Mouse (Mus musculus) lung, embryonic 16.5 days (tissue): ENCODE measurements at regions not wholly inside any gene's neighbourhood (a gene's known extent, or its start where the extent isn't known, plus 50 kb on each side); places are given as distances from the start of the nearest gene placed in this dataset.

Experiments used
- ATAC-seq: fragments of 200-750 bp; cut with Nextera tagmentation; 2 replicates; pipeline ENCODE4 v1.8.0; 2017; ENCODE audit warnings: low read depth, mild to moderate bottlenecking, moderate library complexity
- H3K27ac ChIP-seq: fragments of 300-500 bp; sonication (generic); 2 replicates; pipeline ENCODE4 v1.5.1; 2014; ENCODE audit warnings: mild to moderate bottlenecking, control low read depth, low read length
- H3K27me3 ChIP-seq: fragments of 300-500 bp; sonication (generic); 2 replicates; pipeline ENCODE4 v1.6.1; 2014; ENCODE audit warnings: low read depth, low read length, mixed read lengths; ENCODE audit not compliant: control insufficient read depth, insufficient read depth
- H3K36me3 ChIP-seq: fragments of 300-500 bp; sonication (generic); 2 replicates; pipeline ENCODE4 v1.6.1; 2014; ENCODE audit warnings: low read length; ENCODE audit not compliant: control insufficient read depth, insufficient read depth
- H3K4me1 ChIP-seq: fragments of 300-500 bp; sonication (generic); replicated peaks from 2 replicates; pipeline ENCODE4 v1.6.1; 2014; ENCODE audit warnings: low read length, mixed read lengths; ENCODE audit not compliant: control insufficient read depth, insufficient read depth
- H3K4me2 ChIP-seq: fragments of 300-500 bp; sonication (generic); 2 replicates; pipeline ENCODE4 v1.6.1; 2014; ENCODE audit warnings: low read depth, low read length, control low read depth
- H3K4me3 ChIP-seq: fragments of 300-500 bp; sonication (generic); 2 replicates; pipeline ENCODE4 v1.5.1; 2014; ENCODE audit warnings: mild to moderate bottlenecking, low read length, control low read depth
- H3K9ac ChIP-seq: fragments of 300-500 bp; sonication (generic); 2 replicates; pipeline ENCODE4 v1.6.1; 2014; ENCODE audit warnings: low read length, control low read depth
- H3K9me3 ChIP-seq: fragments of 300-500 bp; sonication (generic); 2 replicates; pipeline ENCODE4 v1.6.1; 2016; ENCODE audit warnings: low read length; ENCODE audit not compliant: control insufficient read depth
- WGBS: fragments of 180-500 bp; shearing (Covaris S2); extraction: QIAGEN DNeasy Blood & Tissue Kit; methylation state at CpG from one replicate; pipeline ENCODE4 v1.1.7; 2014; 5-methylcytosine and 5-hydroxymethylcytosine counted together

DNA sequence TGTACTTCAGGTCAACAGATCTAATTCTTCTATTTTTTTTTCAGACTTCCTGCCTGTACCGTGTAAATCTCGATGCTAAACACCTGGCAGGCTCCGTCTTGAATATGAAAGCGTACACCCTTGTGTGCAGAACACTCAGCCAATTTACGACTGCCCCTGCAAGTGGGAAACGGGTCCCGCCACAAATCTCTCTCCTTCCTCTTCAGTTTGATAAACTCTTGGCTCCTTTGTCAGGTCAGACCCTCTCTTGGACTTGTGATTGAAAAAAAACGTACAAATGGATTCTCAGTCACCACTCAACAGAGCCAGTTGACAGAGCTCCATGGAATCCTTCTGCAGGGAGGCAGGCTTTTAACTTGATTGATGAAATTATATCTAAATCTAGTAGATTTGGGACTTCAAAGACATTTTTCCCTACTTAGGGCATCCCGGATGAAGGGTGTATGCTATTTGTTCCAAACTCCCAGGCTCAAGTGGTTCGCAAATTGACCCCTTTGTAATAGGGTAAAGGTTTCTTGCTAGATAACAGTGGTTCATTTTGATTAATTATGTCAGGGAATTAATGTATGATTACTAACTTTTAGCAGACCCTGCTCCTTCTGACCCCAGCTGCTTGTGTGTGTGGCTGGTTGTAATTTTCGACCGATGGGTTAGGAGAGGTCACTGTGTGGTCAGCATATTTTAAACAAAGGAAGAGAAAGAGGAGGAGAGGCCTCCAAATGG is 429.7 kb upstream of the Nr2f2 start:
- no peaks in the 10 kb centered on the region for H3K27me3 ChIP-seq
- H3K36me3 ChIP-seq, result no peaks in the 10 kb centered on the region
- no peak overlapping the region for H3K9ac ChIP-seq
- H3K4me1 ChIP-seq, result peaks cover 8% of the 10 kb centered on the region; the same call in 1 of the 2 replicates
- H3K27ac ChIP-seq, result peak overlapping the region; percentile 41; the same call in 1 of the 2 replicates
- H3K4me3 ChIP-seq, result no peak overlapping the region
- ATAC-seq, result no peak
- H3K4me2 ChIP-seq, result peak overlapping the region; percentile 27; the same call in 1 of the 2 replicates
- 14% methylated on average over 12 of the region's 12 CpGs for WGBS
- no peaks in the 10 kb centered on the region for H3K9me3 ChIP-seq

DNA sequence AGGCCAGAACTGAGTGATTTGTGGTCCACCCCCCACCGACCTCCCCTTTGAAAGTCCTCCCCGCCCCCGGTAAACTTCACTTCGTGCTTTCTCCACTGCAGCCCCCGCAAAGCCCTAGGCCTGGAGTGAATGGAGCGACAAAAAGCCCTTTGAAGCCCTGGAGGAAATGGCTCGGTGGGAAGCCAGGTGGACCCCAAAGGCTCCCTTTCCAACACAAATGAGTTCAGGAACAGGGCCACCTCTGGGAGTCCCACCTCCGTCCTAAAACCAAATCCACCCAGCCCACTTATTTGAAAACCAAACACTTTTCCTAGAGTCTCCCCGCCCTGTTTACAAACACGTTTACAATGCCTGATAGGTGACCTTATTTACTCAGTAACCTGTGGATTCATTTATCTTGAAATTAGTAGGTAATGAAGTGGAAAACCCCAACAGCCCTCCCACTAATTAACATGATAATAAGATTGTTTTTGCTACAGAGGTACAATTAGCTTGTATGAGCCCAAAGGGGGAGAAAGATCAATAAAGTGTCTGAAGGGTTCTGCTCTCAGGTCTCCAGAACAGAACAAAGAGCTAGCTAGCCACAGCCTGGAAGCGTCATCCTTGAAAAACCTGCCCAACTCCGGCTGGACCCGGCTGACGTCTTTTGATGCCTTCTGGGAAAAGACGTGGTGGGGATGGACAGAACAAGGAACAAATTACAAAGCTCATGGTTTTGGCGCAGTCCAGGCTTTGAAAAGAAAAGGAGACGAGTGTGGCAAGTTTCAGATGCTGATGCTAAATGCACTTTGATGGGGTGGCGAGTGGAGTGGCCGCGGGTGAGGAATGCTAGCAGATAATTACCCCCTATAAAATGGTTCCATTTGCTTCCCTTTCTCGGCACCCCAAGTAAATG is 422.6 kb upstream of the Nr2f2 start:
- H3K4me1 ChIP-seq, result no peaks in the 10 kb centered on the region; the same call in 1 of the 2 replicates
- 30% methylated on average over 21 of the region's 21 CpGs for WGBS
- no peak overlapping the region for H3K4me2 ChIP-seq
- no peaks in the 10 kb centered on the region for H3K27me3 ChIP-seq
- no peaks in the 10 kb centered on the region for H3K36me3 ChIP-seq
- no peak overlapping the region for H3K4me3 ChIP-seq
- H3K27ac ChIP-seq, result no peak overlapping the region
- H3K9me3 ChIP-seq, result no peaks in the 10 kb centered on the region
- no peak for ATAC-seq
- no peak overlapping the region for H3K9ac ChIP-seq

DNA sequence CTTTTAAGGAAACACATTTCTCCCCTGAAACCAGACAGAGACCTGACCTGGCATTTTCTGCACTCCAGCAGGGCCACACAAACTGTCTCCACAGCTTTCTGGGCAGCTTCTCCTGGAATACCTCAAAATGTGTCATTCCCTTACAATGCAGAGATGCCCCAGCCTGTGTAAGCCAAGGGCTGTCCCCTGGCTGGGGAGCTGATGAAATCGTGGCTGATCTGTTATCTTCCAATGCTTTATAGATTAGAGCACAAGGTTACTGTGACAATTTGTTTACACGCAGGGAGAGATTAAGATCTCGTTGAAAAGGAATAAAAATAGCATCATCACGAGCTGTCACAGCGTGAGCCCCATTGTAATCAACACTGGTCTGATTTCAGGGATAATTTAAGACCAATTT is 421.4 kb upstream of the Nr2f2 start:
- Histone ChIP-seq H3K27ac (no peak overlapping the region), H3K36me3 (no peaks in the 10 kb centered on the region), H3K9me3 (no peaks in the 10 kb centered on the region), H3K4me3 (no peak overlapping the region), H3K27me3 (no peaks in the 10 kb centered on the region), H3K4me1 (no peaks in the 10 kb centered on the region; the same call in 1 of the 2 replicates), H3K4me2 (no peak overlapping the region), H3K9ac (no peak overlapping the region)
- ATAC-seq, result no peak
- WGBS, result 30% methylated on average over 5 of the region's 5 CpGs

DNA sequence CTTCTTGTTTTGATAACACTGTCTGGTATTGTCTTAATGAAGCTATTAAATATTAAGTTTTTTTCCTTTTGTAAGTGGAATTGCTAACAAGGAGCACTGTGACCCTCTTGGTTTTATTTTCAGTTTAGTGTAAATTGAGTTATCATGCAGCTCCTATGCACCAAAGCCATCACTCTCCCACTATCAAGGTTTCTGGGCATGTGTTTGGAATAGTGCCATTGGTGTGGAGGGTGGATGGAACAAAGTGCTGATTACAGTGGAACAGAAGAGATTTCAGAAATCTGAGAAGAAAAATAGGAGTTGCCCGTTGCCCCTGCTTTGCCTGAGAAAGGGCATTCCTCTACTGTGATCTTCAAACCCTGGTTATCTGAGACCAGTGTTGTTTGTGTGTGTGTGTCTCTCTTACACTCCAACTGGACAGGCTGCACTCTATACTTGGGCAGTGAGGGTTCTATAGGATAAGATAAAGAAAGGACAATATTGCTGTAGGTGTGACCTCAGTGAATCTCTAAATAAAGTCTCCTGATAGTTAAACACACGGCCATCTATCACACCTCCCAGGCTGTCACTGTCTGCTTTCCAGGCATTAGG is 414.3 kb upstream of the Nr2f2 start:
- H3K4me2 ChIP-seq, result no peak overlapping the region
- WGBS, result 27% methylated on average over 2 of the region's 2 CpGs
- no peak for ATAC-seq

DNA sequence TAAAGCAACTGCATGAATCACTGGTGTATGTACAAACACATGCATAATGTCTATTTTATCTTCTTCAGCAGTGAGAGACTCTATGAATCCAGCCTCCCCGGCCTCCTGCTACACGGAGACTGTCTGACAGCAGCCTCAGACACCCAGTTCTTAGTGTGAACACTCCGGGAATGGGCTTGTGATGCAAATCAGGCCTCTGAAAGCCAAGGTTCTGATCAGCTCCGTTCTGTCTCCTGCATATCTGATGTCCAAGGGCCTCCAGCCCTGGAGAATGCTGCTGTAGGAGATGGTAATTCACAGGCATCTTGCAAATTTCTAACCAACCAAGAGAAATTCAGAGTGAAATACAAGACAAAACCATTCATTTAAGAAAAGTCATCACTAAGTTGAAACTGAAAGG is 411.2 kb upstream of the Nr2f2 start:
- H3K9me3 ChIP-seq, result no peaks in the 10 kb centered on the region
- H3K4me3 ChIP-seq, result no peak overlapping the region
- H3K27ac ChIP-seq, result no peak overlapping the region
- H3K36me3 ChIP-seq, result no peaks in the 10 kb centered on the region
- ATAC-seq, result no peak
- H3K4me1 ChIP-seq, result no peaks in the 10 kb centered on the region
- no peaks in the 10 kb centered on the region for H3K27me3 ChIP-seq
- WGBS, result 45% methylated on average over 4 of the region's 4 CpGs
- no peak overlapping the region for H3K9ac ChIP-seq
- no peak overlapping the region for H3K4me2 ChIP-seq

More for the DNA sequence above, 414.3 kb upstream of the Nr2f2 start:
- Histone ChIP-seq H3K9me3 (no peaks in the 10 kb centered on the region), H3K27me3 (no peaks in the 10 kb centered on the region), H3K27ac (no peak overlapping the region), H3K9ac (no peak overlapping the region), H3K4me3 (no peak overlapping the region), H3K4me1 (no peaks in the 10 kb centered on the region), H3K36me3 (no peaks in the 10 kb centered on the region)

DNA sequence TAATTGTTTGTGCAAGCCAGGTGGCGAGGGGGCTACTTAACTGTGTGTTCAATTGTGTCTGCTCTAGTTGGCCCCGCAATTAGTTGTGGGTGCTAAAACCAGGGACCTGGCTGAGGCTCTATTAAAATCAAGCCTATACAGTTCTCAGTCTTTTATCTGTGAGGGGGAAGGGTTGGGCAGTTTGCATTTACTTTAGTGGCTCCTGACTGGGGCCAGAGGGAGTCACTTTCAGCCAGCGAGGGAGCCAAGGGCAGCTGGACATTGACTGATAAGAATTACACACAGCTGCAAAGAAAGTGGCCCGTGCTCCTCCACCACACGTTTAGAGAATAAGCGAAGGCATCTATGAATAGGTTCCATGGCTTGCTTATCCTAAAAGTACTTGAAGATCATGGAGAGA is 403.1 kb upstream of the Nr2f2 start:
- no peaks in the 10 kb centered on the region; the same call in 1 of the 2 replicates for H3K4me1 ChIP-seq
- no peak overlapping the region for H3K9ac ChIP-seq
- H3K9me3 ChIP-seq, result no peaks in the 10 kb centered on the region
- H3K4me3 ChIP-seq, result no peak overlapping the region
- no peak overlapping the region for H3K4me2 ChIP-seq
- H3K36me3 ChIP-seq, result no peaks in the 10 kb centered on the region
- no peak for ATAC-seq
- WGBS, result 48% methylated on average over 6 of the region's 6 CpGs
- H3K27ac ChIP-seq, result no peak overlapping the region
- H3K27me3 ChIP-seq, result no peaks in the 10 kb centered on the region

DNA sequence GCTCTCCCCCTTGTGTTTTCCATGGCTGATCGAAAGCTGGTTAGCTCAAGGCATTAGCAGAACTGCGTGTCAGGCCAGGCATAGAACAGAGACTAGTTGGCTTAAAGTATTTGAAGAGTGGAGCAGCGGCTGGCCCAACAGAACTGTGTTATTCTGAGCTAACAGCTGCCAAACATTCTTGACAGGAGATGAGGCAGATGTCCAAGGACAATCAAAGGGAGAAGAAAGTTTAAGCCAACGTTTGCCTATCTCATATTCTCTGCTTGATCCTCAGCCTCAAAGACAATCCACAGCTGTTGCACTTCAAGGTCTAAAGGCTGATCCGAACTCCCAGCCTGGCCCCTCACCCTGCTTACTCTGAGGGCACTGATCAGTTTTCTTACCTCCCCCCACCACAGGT is 401.2 kb upstream of the Nr2f2 start:
- peak; percentile 83 for ATAC-seq
- H3K4me3 ChIP-seq, result no peak overlapping the region
- H3K27ac ChIP-seq, result no peak overlapping the region; the same call in 1 of the 2 replicates
- no peaks in the 10 kb centered on the region for H3K36me3 ChIP-seq
- no peak overlapping the region for H3K9ac ChIP-seq
- H3K4me2 ChIP-seq, result no peak overlapping the region
- no peaks in the 10 kb centered on the region for H3K27me3 ChIP-seq
- no peaks in the 10 kb centered on the region; the same call in 1 of the 2 replicates for H3K4me1 ChIP-seq
- no peaks in the 10 kb centered on the region for H3K9me3 ChIP-seq
- WGBS, result 41% methylated on average over 5 of the region's 5 CpGs

DNA sequence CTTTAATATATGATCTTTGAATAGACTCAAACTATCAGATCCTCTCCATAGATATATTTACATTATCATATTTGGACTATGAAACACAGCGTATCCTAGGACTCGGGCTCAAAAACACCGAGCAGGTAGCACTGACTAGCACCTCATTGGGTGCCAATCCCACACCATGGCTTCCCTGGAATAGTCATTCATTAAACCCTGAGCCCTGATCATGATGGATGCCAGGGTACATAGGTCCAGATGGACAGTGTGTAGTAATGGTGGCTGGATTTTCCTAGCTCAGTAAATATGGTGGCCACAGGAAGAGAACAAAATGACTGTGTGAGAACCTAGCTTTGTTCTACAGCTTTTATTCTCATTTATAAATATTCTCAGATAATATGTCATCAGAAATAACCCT is 390.1 kb upstream of the Nr2f2 start:
- WGBS, result 87% methylated on average over 3 of the region's 3 CpGs
- H3K27me3 ChIP-seq, result no peaks in the 10 kb centered on the region
- H3K9ac ChIP-seq, result no peak overlapping the region
- H3K9me3 ChIP-seq, result no peaks in the 10 kb centered on the region
- no peaks in the 10 kb centered on the region for H3K4me1 ChIP-seq
- no peaks in the 10 kb centered on the region for H3K36me3 ChIP-seq
- no peak overlapping the region for H3K27ac ChIP-seq
- H3K4me3 ChIP-seq, result no peak overlapping the region
- no peak overlapping the region for H3K4me2 ChIP-seq
- ATAC-seq, result no peak

DNA sequence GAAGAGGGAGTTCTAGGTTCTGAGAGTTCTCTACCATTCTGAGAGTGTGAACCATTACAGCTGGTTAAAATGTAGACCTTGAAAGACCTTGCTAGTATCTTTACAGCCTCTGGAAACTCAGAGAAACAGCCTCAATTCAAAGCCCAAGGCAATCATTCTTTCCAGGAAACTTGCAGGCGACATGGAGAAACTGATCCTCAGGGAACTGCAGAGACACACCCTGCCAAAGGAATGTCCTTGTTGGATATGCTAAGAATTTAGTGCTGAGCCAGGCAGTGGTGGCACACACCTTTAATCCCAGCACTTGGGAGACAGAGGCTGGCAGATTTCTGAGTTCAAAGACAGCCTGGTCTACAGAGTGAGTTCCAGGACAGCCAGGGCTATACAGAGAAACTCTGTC is 388.3 kb upstream of the Nr2f2 start:
- Histone ChIP-seq H3K4me2 (no peak overlapping the region), H3K9ac (no peak overlapping the region), H3K27me3 (no peaks in the 10 kb centered on the region), H3K4me1 (no peaks in the 10 kb centered on the region), H3K27ac (no peak overlapping the region), H3K36me3 (no peaks in the 10 kb centered on the region), H3K4me3 (no peak overlapping the region), H3K9me3 (no peaks in the 10 kb centered on the region)
- no peak for ATAC-seq
- WGBS, result 76% methylated on average over 1 of the region's 1 CpGs
